Mouse (Mus musculus) embryo, embryonic 10.5 days (tissue): ENCODE measurements at regions not wholly inside any gene's neighbourhood (a gene's known extent, or its start where the extent isn't known, plus 50 kb on each side); places are given as distances from the start of the nearest gene placed in this dataset.

ENCODE experiments used
- DNase-seq: peaks from one replicate; pipeline ENCODE4 v3.0.0-alpha.2; 2015; ENCODE audit warnings: low spot score

DNA sequence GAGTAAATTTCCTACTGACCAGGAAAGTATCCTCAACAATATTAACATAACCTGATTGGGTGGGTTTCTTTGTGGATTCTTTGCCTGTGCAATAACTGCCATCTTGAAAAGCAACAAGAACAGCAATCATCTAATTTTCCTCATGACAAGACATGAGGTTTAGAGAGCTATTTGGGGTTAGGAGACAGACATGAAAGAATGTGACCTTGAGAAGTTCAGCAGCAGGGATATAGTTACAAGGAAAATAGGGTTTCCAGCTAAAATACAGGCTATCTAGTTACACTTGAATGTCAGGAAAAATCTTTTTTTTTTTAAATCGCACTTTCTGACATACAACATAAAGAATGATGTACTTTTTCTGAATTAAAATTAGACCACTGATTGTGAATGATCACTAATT lies 83.7 kb upstream of the Lama2 start:
- peak; percentile 46 for DNase-seq

DNA sequence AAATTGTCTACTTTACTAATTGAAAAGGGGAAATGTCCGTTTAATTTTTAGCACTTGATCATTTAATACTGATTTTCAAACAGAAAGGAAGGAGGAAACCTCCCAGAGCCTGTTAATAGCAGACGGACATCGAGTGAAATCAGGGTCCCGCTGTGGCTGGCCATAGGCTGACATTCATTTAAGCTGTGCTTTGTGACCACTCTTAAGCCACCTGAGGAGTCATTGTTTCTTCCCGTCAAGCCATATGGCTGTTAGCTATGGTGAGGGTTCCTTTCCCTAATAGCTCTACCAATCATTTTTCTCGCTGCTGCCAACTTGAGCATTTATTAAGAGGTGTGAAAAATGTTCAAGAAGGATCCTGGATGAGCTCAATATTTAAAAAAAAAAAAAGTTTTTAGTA lies 78.7 kb upstream of the Lama2 start:
- DNase-seq, result peak; percentile 27

DNA sequence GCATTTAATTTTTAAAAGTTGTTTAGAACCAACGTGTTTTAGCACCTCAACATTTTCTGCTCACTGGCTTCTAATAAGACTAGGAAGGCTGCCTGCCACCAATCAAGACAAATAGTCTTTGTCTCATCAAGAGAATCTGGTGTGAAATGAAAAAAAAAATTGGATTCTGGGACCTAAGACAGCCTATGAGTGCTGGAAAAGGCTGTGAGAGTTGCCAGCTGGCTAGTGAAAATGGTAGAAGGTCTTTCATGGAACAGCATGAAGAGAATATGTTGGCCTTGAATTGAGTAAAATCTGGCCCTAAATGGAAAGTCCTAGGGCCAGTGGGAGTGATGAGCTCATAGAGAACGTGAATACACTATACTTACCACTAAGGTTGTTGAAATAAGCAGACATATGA lies 61.8 kb upstream of the Lama2 start:
- DNase-seq, result no peak

DNA sequence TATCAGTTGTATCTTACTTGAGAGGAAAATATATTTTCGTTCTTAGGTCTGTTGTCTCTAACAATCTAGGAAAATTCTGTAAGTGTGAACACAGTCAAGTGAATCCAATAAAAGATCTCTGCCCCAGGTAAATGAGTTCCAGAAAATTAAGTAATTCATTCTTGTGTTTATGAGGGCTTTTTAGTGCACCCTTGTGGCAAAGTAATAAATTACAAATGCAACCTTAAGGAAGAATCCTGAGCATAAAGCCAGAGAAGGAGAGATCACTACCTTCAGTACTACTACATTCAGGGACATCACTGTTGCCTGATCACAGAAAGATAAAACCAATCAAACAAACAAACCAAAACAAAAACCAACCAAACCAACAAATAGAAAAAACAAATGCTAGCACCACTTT lies 56.0 kb upstream of the Lama2 start:
- DNase-seq, result peak; percentile 26

DNA sequence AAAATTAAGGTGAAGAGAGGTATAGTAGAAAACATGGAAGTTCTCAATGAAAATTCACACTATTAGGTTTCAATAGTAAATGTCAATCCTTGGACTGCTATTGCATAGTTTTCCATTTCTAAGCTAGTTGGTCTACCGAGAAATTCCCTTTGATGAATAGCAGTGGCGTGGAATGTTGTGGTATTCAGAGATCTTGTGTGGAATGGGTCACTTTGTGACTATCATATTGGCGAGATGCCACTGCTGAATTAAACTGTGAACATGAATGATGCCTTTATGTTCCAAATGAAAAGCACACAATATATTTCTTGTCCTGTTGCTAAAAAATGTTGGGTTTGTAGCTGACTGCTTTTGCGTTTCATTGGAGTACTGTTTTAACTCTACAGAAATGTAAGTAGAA lies 54.8 kb upstream of the Lama2 start:
- no peak for DNase-seq
